Mouse (Mus musculus) bone marrow, adult 2 months (tissue): ENCODE results near the gene Selenoi.

Source experiments
- CTCF ChIP-seq: fragments of 200-500 bp; IDR thresholded peaks from 2 replicates; pipeline ENCODE4 v1.5.1; 2011; ENCODE audit warnings: low read length, control low read depth; ENCODE audit not compliant: control insufficient read depth, insufficient read depth
- POLR2A ChIP-seq: fragments of 200-500 bp; IDR thresholded peaks from 2 replicates; pipeline ENCODE4 v1.6.1; 2011; ENCODE audit warnings: low read depth, mild to moderate bottlenecking, control low read depth, low read length, borderline replicate concordance; ENCODE audit not compliant: control insufficient read depth

DNA sequence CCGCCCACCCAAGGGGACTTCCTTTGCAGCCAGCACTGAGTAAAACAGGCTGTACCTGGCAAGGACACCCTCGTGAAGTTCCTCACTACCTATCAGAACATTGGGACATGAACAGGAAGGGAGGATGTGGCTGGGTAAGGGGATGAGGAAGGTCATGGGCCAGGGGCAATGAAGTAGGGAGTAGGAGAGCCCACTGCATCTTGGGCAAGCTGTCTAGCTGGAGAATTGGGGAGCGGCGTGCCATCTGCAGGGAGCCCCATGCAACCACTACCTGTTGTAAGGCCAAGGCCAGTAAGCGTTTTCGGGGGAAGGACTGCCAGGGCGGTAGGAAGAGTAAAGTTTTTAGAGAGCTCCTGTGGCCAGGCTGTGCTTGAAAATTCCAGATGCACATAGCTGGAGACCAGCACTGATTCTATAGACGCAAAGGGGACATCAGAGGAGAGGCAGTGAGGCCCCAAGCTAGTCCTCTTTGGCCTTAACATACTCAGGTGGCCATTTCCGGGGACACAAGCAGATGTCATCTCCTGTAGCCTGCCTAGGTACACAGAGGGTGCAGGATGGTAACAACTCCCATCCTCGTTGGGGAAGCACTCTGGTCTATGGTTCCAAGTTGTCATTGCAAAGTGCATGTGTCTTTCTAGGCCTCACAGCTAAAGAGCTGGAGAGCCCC is 29.0 kb upstream of the Selenoi start:
- TF ChIP-seq POLR2A (no peak), CTCF (no peak)
